Mouse (Mus musculus) spleen, postnatal 36 days (tissue): ENCODE measurements around the gene Col15a1.

Experiments used
- DNase-seq, 2 experiments: peaks; one replicate each; pipeline ENCODE4 v3.0.0; 2022; ENCODE audit warnings: low spot score in 2 of 2, mixed read lengths in 1 of 2

Col15a1 gene

DNA sequence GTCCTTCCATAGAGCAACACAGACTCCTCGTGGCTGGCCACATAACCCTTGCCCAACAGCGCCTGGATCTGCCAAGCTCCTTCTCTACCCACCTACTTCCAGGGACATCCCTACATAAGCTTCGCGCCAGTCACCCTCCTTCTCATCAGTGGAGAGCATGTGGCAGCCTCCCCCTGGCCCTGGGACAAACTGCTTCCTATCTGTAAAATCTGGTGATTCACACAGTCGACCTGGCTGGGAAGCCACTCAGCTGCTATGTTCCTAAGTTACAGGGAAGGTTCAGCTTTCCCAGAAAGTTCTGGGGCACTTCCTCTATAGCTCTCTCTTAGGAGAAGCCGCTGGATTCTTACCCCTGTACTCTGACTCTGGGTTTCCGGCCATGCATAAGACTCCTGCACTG is 22.5 kb downstream of the Col15a1 start:
- no peak for DNase-seq

GRCm38 (mm10) chr4:47231322-47231721 is 23.4 kb downstream of the Col15a1 start:
- DNase-seq = no peak

DNA sequence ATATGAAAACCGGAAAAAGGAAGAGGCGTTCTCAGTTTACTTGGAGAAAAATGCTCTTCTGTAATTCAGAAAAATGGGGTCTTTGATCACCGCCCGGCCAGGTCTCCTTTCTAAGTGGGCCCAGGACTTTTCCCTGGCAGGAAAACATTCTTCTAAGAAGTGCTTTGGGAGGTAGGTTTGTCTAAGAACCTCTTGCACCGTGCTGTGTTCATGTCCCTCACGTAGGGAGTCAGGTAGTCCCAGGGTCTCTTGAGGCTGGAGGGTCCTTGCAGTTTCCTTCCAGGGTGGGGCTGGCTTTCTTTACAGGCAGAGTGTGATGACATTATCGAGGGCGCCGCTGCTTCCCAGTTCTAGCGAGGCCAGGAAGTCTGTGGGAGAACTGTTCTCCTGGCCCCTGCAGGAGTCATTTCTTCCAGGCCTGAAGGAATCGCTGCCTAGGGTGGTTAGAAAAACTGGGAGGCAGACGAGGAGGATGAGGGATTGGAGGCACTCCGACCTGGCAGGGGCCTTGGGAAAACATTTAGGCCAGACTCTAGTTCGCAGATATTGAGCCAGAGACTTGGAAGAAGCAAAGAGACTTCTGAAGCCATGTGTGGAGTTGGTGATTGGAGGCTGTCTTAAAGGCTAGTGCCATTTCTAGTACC is 25.4 kb downstream of the Col15a1 start:
- no peak for DNase-seq

- DNase-seq = peak; percentile 27 to 47
Observed at GRCm38 (mm10) chr4:47234667-47235267, 26.8 kb downstream of the Col15a1 start.

DNA sequence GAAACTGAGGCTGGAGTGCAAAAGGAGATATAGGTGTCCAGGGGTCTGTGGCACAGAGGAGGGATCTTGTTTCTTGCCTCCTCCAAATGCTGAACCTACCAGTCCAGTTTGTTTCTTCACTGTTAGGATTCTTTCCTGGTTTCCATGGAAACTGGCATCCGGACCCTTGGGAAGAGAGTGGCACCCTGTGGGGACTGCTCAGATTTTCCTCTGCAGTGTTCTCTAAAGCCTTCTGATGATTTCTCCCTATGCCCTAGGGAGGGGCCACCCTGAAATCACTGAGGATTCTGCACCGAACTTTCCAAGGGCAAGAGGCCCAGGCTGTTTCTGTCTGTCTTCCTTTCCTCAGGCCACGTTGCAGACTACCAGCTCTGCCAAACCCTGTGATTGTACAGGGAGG is 27.4 kb downstream of the Col15a1 start:
- no peak for DNase-seq

GRCm38 (mm10) chr4:47236104-47236503 is 28.1 kb downstream of the Col15a1 start:
- DNase-seq = no peak

DNA sequence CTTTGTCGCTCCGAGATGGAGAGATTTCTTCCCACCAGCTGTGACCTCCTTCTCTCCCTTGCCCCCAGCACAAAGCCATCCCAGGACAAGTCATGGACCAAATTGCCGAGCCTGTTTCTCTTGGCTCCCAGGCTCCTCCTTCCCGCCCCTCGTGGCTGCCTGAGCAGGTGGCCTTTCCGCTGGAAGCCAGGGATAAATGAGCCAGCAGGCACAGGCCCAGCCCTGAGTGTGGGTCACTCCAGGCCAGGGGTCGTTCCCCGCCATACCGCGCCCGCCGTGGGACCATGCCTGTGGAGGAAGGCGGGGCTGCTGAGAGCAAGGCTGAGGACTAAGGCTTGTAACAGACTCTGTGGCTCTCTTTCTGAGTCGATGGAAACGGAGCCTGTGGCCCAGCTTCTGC is 29.3 kb downstream of the Col15a1 start:
- no peak for DNase-seq

GRCm38 (mm10) chr4:47239114-47239513 is 31.2 kb downstream of the Col15a1 start:
- DNase-seq = no peak

- DNase-seq = no peak
Observed at GRCm38 (mm10) chr4:47240901-47241300, 32.9 kb downstream of the Col15a1 start.

DNA sequence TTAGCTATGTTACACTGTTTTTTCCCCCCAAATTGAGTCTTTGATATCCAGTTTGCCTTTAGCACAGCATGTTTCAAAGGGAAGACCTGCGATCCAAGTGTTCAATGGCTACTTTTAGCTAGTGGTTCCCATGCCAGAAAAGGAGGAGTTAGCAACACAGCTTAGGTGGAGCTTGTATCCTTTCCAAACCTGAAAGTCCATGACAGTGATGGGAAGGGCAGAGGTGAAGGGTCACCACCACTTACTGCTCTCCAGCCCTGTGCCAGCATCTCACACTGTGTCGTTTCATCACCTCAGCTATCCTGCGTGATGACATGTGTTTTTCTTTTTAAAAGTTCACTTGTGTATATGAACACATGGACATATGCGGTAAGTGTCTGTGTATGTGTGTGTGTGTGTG is 34.2 kb downstream of the Col15a1 start:
- no peak for DNase-seq

DNA sequence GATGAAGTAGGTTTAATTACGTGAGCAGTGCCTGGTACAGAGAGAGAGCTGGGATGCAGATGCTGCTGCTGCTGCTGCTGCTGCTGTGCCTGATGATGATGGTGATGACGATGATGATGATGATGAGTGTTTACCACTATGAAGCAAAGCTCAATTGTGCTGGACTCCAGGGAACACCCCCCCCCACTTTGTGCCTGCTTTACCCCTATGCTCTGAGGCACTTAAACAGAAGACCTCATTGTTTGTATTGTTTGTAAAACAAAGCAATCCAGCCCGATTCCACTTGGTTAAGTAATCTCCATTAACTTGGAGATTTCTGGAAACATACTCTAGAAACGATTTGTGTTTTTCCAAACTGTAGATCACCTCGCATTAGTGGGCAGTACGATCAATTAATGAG is 36.7 kb downstream of the Col15a1 start:
- DNase-seq = no peak

DNA sequence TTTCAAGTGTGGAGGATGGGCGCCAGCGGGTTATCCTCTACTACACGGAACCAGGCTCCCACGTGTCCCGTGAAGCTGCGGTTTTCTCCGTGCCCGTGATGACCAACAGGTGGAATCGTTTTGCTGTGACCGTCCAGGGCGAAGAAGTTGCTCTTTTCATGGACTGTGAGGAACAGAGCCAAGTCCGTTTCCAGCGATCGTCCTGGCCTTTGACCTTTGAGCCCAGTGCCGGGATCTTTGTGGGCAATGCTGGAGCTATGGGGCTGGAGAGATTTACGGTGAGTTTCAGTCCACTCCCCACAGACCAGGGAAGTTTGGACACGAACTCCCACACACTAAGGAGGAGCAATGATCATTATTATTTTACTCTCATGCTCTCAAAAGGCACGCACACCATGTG is 37.7 kb downstream of the Col15a1 start:
- DNase-seq = no peak

- DNase-seq = no peak
Observed at GRCm38 (mm10) chr4:47246811-47247210, 38.9 kb downstream of the Col15a1 start.

GRCm38 (mm10) chr4:47247574-47247973 is 39.6 kb downstream of the Col15a1 start:
- DNase-seq = no peak

DNA sequence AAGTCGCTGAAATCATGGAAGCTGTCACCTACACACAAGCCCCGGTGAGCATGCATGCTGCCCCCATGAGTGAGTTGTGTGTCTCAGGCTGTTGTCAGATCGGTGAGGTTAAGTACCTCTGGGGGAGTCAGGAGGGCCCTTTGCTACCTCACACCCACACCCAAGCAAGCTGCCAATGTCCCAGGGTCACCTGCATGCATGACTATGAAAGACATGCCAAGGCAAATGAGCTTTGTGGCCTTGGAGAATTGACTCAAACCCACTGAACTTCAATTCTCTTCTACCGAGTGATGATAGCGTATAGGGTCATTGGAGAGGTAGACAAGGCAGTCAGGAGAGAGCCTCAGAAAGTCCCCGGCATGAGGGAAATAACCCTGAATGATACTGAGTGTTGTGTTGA is 41.2 kb downstream of the Col15a1 start:
- DNase-seq = no peak

GRCm38 (mm10) chr4:47251069-47251468 is 43.1 kb downstream of the Col15a1 start:
- DNase-seq = peak; percentile 85 to 88

DNA sequence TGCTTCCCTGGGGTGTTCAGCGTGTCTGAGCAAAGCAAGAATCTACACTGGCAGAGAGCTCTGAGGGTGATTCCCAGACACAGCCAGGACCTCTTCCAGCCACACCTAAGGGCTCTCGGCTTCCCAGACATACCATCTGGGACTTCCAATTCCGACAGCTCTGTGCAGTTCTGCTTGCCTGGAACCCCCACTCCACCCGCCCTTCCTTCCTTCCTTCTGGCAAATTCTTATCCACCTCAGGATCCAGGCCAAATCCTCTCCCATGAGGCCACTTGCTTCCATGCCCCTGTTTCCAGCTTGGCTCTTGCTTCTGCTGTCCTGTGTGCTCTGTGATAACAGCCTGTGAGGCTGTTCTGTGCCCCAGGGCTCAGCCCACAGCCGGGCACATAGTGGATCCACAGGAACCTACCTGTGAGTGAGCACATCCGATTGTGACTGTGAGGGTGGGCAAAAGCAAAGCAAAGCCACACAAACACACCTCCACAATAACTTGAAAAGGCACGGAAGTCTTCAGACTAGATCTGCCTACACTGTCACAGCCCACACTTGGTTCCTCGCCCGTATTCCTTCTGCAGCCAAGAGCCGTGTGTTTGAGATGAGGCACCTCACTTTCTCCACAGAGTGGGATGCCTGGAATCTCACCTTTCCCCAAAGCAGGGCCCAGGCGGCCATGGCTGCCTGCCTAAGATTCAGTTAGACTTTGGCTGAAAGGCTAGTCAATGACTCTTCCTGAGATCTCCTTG is 43.9 kb downstream of the Col15a1 start:
- no peak for DNase-seq

DNA sequence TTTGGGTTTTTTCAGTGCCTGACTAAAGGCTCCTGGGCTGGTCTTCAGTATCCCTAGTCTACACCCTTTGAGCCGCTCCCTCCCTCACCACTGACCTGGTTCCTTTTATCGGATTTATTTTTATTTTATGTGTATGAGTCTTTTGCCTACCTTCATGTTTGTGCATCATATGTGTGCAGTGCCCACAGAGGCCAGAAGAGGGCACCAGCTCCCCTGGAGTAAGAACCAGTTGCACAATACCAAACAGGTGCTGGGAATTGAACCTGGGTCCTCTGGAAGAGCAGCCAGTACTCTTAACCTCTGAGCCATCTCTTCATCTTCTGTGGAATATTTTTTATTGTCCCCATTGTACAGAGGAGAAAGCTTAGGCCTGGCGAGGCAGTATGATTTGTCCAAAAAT is 44.7 kb downstream of the Col15a1 start:
- no peak for DNase-seq

- DNase-seq = peak; percentile 62 to 63
Observed at GRCm38 (mm10) chr4:47255641-47256040, 47.7 kb downstream of the Col15a1 start.

- no peak for DNase-seq
Observed at GRCm38 (mm10) chr4:47258201-47258600, 50.2 kb downstream of the Col15a1 start.

GRCm38 (mm10) chr4:47261049-47261448 is 53.1 kb downstream of the Col15a1 start:
- no peak for DNase-seq

GRCm38 (mm10) chr4:47261919-47262318 is 54.0 kb downstream of the Col15a1 start:
- no peak for DNase-seq

- no peak for DNase-seq
Observed at GRCm38 (mm10) chr4:47265555-47265954, 57.6 kb downstream of the Col15a1 start.
